Mouse (Mus musculus): ENCODE data around the gene Rab11fip4. TPM values are rescaled to one million over a fixed set of nuclear protein-coding genes. Genes with fewer than 3 reads are reported as not detected.

Rab11fip4 gene
- polyA plus RNA-seq, 1 experiment from 2014 or later = 0.40 TPM

- DNase-seq (ENCODE audit: low read depth, low spot score) (no peak), ATAC-seq (no peak)
- CTCF ChIA-PET = no interaction called here
- POLR2A ChIA-PET = interaction anchor here (0.6 kb wide), 1 partner anchor 117 kb away, joined by 3 read pairs; no protein-coding TSS in a partner anchor
- TF ChIP-seq CTCF (IDR thresholded peaks at IDR 0.05) = no peak
- H3K27me3 ChIP-seq = no peaks in the 10 kb centered on the region
- in situ Hi-C loops (cut with MboI; ENCODE audit: low pct_unique_long_range_greater_than_20kb) = no loop called here
Measured at GRCm38 (mm10) chr11:79716453-79716749, 125.4 kb downstream of the Rab11fip4 start.

- DNase-seq (ENCODE audit: low read depth, low spot score) = no peak
- ChIA-PET POLR2A (no interaction called here), CTCF (no interaction called here)
- no peaks in the 10 kb centered on the region for H3K27me3 ChIP-seq
- TF ChIP-seq CTCF (IDR thresholded peaks at IDR 0.05) = no peak
- no peak for ATAC-seq
- in situ Hi-C loops (cut with MboI; ENCODE audit: low pct_unique_long_range_greater_than_20kb) = no loop called here
Measured at GRCm38 (mm10) chr11:79717271-79717670, 126.3 kb downstream of the Rab11fip4 start.

GRCm38 (mm10) chr11:79717801-79718200, 126.8 kb downstream of the Rab11fip4 start:
- no peaks in the 10 kb centered on the region for H3K27me3 ChIP-seq
- TF ChIP-seq CTCF (IDR thresholded peaks at IDR 0.05) = no peak
- in situ Hi-C loops (cut with MboI; ENCODE audit: low pct_unique_long_range_greater_than_20kb) = no loop called here
- ATAC-seq (no peak), DNase-seq (ENCODE audit: low read depth, low spot score) (no peak)
- ChIA-PET CTCF (no interaction called here), POLR2A (no interaction called here)

GRCm38 (mm10) chr11:79718202-79718601, 127.2 kb downstream of the Rab11fip4 start:
- ChIA-PET CTCF (no interaction called here), POLR2A (no interaction called here)
- in situ Hi-C loops (cut with MboI; ENCODE audit: low pct_unique_long_range_greater_than_20kb) = no loop called here
- H3K27me3 ChIP-seq = no peaks in the 10 kb centered on the region
- DNase-seq (ENCODE audit: low read depth, low spot score) (no peak), ATAC-seq (no peak)
- no peak for TF ChIP-seq CTCF (IDR thresholded peaks at IDR 0.05)

GRCm38 (mm10) chr11:79718829-79719346, 127.9 kb downstream of the Rab11fip4 start:
- ATAC-seq (no peak), DNase-seq (ENCODE audit: low read depth, low spot score) (no peak)
- in situ Hi-C loops (cut with MboI; ENCODE audit: low pct_unique_long_range_greater_than_20kb) = no loop called here
- CTCF ChIA-PET = no interaction called here
- POLR2A ChIA-PET = no interaction called here
- no peaks in the 10 kb centered on the region for H3K27me3 ChIP-seq
- TF ChIP-seq CTCF (IDR thresholded peaks at IDR 0.05) = no peak

- TF ChIP-seq CTCF (IDR thresholded peaks at IDR 0.05) = no peak
- H3K27me3 ChIP-seq = no peaks in the 10 kb centered on the region
- ChIA-PET CTCF (no interaction called here), POLR2A (no interaction called here)
- no peak for ATAC-seq
- no peak for DNase-seq (ENCODE audit: low read depth, low spot score)
- in situ Hi-C loops (cut with MboI; ENCODE audit: low pct_unique_long_range_greater_than_20kb) = no loop called here
Measured at GRCm38 (mm10) chr11:79720737-79721136, 129.7 kb downstream of the Rab11fip4 start.

- TF ChIP-seq CTCF (IDR thresholded peaks at IDR 0.05) = no peak
- H3K27me3 ChIP-seq = no peaks in the 10 kb centered on the region
- ChIA-PET POLR2A (interaction anchor here (0.8 kb wide), 1 partner anchor 9 kb away, joined by 3 read pairs; no protein-coding TSS in a partner anchor), CTCF (no interaction called here)
- DNase-seq (ENCODE audit: low read depth, low spot score) (no peak), ATAC-seq (no peak)
- in situ Hi-C loops (cut with MboI; ENCODE audit: low pct_unique_long_range_greater_than_20kb) = no loop called here
Measured at GRCm38 (mm10) chr11:79722811-79723210, 131.8 kb downstream of the Rab11fip4 start.

GRCm38 (mm10) chr11:79725005-79725404, 134.0 kb downstream of the Rab11fip4 start:
- in situ Hi-C loops (cut with MboI; ENCODE audit: low pct_unique_long_range_greater_than_20kb) = loop anchor here (5.0 kb wide), 1 partner anchor 52 kb away; no protein-coding TSS in a partner anchor
- ChIA-PET CTCF (no interaction called here), POLR2A (no interaction called here)

GRCm38 (mm10) chr11:79729231-79730047, 138.4 kb downstream of the Rab11fip4 start:
- no peaks in the 10 kb centered on the region for H3K27me3 ChIP-seq
- ChIA-PET CTCF (interaction anchor here (1.2 kb wide), 1 partner anchor 23 kb away, joined by 3 read pairs; no protein-coding TSS in a partner anchor), POLR2A (no interaction called here)
- DNase-seq (ENCODE audit: low read depth, low spot score) (peak; percentile 70), ATAC-seq (peak; percentile 70)
- TF ChIP-seq CTCF (IDR thresholded peaks at IDR 0.05) = no peak
- in situ Hi-C loops (cut with MboI; ENCODE audit: low pct_unique_long_range_greater_than_20kb) = loop anchor here (5.0 kb wide), 1 partner anchor 48 kb away; no protein-coding TSS in a partner anchor

More at GRCm38 (mm10) chr11:79725005-79725404, 134.0 kb downstream of the Rab11fip4 start:
- H3K27me3 ChIP-seq = no peaks in the 10 kb centered on the region
- no peak for TF ChIP-seq CTCF (IDR thresholded peaks at IDR 0.05)
- DNase-seq (ENCODE audit: low read depth, low spot score) (no peak), ATAC-seq (no peak)

GRCm38 (mm10) chr11:79730462-79730861, 139.4 kb downstream of the Rab11fip4 start:
- ChIA-PET POLR2A (no interaction called here), CTCF (interaction anchor here (1.2 kb wide), 1 partner anchor 24 kb away, joined by 3 read pairs; no protein-coding TSS in a partner anchor)
- DNase-seq (ENCODE audit: low read depth, low spot score) (no peak), ATAC-seq (no peak)
- H3K27me3 ChIP-seq = no peaks in the 10 kb centered on the region
- TF ChIP-seq CTCF (IDR thresholded peaks at IDR 0.05) = no peak
- in situ Hi-C loops (cut with MboI; ENCODE audit: low pct_unique_long_range_greater_than_20kb) = no loop called here

GRCm38 (mm10) chr11:79731476-79731875, 140.5 kb downstream of the Rab11fip4 start:
- no peak for TF ChIP-seq CTCF (IDR thresholded peaks at IDR 0.05)
- no peak for ATAC-seq
- DNase-seq (ENCODE audit: low read depth, low spot score) = no peak
- POLR2A ChIA-PET = no interaction called here
- no peaks in the 10 kb centered on the region for H3K27me3 ChIP-seq
- in situ Hi-C loops (cut with MboI; ENCODE audit: low pct_unique_long_range_greater_than_20kb) = no loop called here
- CTCF ChIA-PET = no interaction called here
